Mouse (Mus musculus): ENCODE results near the gene Ankrd13d.

DNA sequence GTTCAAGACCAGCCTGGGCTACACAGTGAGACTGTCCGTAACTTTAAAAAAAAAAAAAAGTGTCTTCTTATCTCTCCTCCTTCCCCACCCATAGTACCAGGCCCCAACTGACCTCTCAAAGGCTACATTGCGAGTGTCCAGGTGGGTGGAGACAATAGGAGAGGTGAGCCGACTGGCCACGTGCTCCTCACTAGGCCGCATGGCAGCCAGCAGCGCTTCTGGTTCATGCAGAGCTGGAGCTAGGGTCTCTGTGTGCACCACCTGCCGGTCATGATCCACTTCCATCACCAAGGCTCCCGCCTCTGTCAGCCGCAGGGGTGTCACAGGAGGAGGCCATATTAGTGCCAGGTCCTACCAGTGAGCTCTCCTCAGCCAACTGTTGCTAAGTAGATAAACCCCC lies 2.5 kb downstream of the Ankrd13d start:
- no peak for TF ChIP-seq CTCF (IDR thresholded peaks at IDR 0.05; ENCODE audit: low read depth)
- no peak for TF ChIP-seq EP300 (optimal IDR thresholded peaks at IDR 0.05)
